Mouse (Mus musculus) MEL (cell line): ENCODE measurements at regions not wholly inside any gene's neighbourhood (a gene's known extent, or its start where the extent isn't known, plus 50 kb on each side); places are given as distances from the start of the nearest gene placed in this dataset.

Source experiments
- DNase-seq: peaks from one replicate; pipeline ENCODE4 v3.0.0; 2011; ENCODE audit warnings: low read depth, low spot score
- H3K27ac ChIP-seq: 2 replicates; pipeline ENCODE4 v1.5.1; 2012; ENCODE audit warnings: low read depth, mild to moderate bottlenecking, control low read depth, low read length, moderate library complexity; ENCODE audit not compliant: control insufficient read depth
- H3K27me3 ChIP-seq, 2 experiments: fragments of 150-350 bp in 1 of 2; sonication (generic) in 1 of 2; 2 replicates each; pipeline ENCODE4 v1.6.1; 2012; ENCODE audit warnings: low read length in 2 of 2, mild to moderate bottlenecking in 2 of 2, improper control_type of control experiment in 1 of 2, moderate library complexity in 1 of 2; ENCODE audit not compliant: insufficient read depth in 2 of 2, control insufficient read depth in 1 of 2
- H3K36me3 ChIP-seq, 2 experiments: 2 replicates each; pipeline ENCODE4 v1.6.1; 2012 to 2014; ENCODE audit warnings: low read length in 2 of 2, improper control_type of control experiment in 1 of 2, inconsistent platforms in 1 of 2, mild to moderate bottlenecking in 1 of 2; ENCODE audit not compliant: insufficient read depth in 2 of 2, control insufficient read depth in 1 of 2
- H3K4me1 ChIP-seq, 2 experiments: fragments of 150-350 bp in 1 of 2; sonication (generic) in 1 of 2; 2 replicates each; pipeline ENCODE4 v1.6.1; 2012; ENCODE audit warnings: low read length in 2 of 2, improper control_type of control experiment in 1 of 2, mild to moderate bottlenecking in 1 of 2; ENCODE audit not compliant: insufficient read depth in 2 of 2, control insufficient read depth in 1 of 2
- H3K4me3 ChIP-seq, 2 experiments: fragments of 150-350 bp in 1 of 2; sonication (generic) in 1 of 2; 2 replicates each; pipeline ENCODE4 v1.5.1; 2012; ENCODE audit warnings: low read depth in 2 of 2, low read length in 2 of 2, mild to moderate bottlenecking in 2 of 2, moderate library complexity in 2 of 2, control low read depth in 1 of 2, improper control_type of control experiment in 1 of 2; ENCODE audit not compliant: control insufficient read depth in 1 of 2, insufficient read depth in 1 of 2
- H3K79me2 ChIP-seq: 2 replicates; pipeline ENCODE4 v1.6.1; 2012; ENCODE audit warnings: mild to moderate bottlenecking, low read length, moderate library complexity; ENCODE audit not compliant: control insufficient read depth, poor library complexity, insufficient read depth
- H3K9ac ChIP-seq: 2 replicates; pipeline ENCODE4 v1.6.1; 2012; ENCODE audit warnings: low read depth, mild to moderate bottlenecking, control low read depth, low read length, moderate library complexity; ENCODE audit not compliant: control insufficient read depth, poor library complexity, severe bottlenecking
- H3K9me3 ChIP-seq: fragments of 150-350 bp; sonication (generic); replicated peaks from 2 replicates; pipeline ENCODE4 v1.6.1; 2012; ENCODE audit warnings: mild to moderate bottlenecking, low read length, improper control_type of control experiment, moderate library complexity; ENCODE audit not compliant: insufficient read depth
- CTCF ChIP-seq, 3 experiments: IDR thresholded peaks in 2 of 3; conservative IDR thresholded peaks in 1 of 3; 2 replicates each; pipeline ENCODE4 v1.5.1; 2011 to 2012; ENCODE audit warnings: low read length in 3 of 3, low read depth in 2 of 3, mild to moderate bottlenecking in 2 of 3, improper control_type of control experiment in 1 of 3, inconsistent platforms in 1 of 3, mixed read lengths in 1 of 3, moderate library complexity in 1 of 3; ENCODE audit not compliant: control insufficient read depth in 1 of 3, insufficient read depth in 1 of 3, poor library complexity in 1 of 3, severe bottlenecking in 1 of 3
- ETS1 ChIP-seq: IDR thresholded peaks from 2 replicates; pipeline ENCODE4 v1.6.1; 2012; ENCODE audit warnings: low read depth, mild to moderate bottlenecking, inconsistent platforms, low read length, improper control_type of control experiment, moderate library complexity
- GABPA ChIP-seq: IDR thresholded peaks from 2 replicates; pipeline ENCODE4 v1.6.1; 2012; ENCODE audit warnings: low read depth, mild to moderate bottlenecking, inconsistent platforms, low read length, improper control_type of control experiment, moderate library complexity
- KAT2A ChIP-seq: conservative IDR thresholded peaks from 2 replicates; pipeline ENCODE4 v1.6.1; 2012; ENCODE audit warnings: low read depth, low read length, improper control_type of control experiment, inconsistent platforms
- MAZ ChIP-seq: IDR thresholded peaks from 2 replicates; pipeline ENCODE4 v1.6.1; 2012; ENCODE audit warnings: low read depth, mild to moderate bottlenecking, inconsistent platforms, low read length, improper control_type of control experiment
- MEF2A ChIP-seq: IDR thresholded peaks from 2 replicates; pipeline ENCODE4 v1.6.1; 2014; ENCODE audit warnings: low read depth, mild to moderate bottlenecking, inconsistent platforms, low read length, improper control_type of control experiment; ENCODE audit not compliant: poor library complexity, insufficient replicate concordance, severe bottlenecking; ENCODE audit errors: extremely low read depth
- MXI1 ChIP-seq: IDR thresholded peaks from 2 replicates; pipeline ENCODE4 v1.6.1; 2011; ENCODE audit warnings: mild to moderate bottlenecking, low read depth, low read length, improper control_type of control experiment
- NELFE ChIP-seq: IDR thresholded peaks from 2 replicates; pipeline ENCODE4 v1.6.1; 2011; ENCODE audit warnings: low read depth, low read length, improper control_type of control experiment
- NRF1 ChIP-seq: IDR thresholded peaks from 2 replicates; pipeline ENCODE4 v1.6.1; 2014; ENCODE audit warnings: low read depth, mild to moderate bottlenecking, inconsistent platforms, low read length, improper control_type of control experiment, moderate library complexity; ENCODE audit not compliant: poor library complexity, insufficient read depth, severe bottlenecking
- POLR2A ChIP-seq, 2 experiments: IDR thresholded peaks; 2 replicates each; pipeline ENCODE4 v1.6.1; 2011 to 2012; ENCODE audit warnings: low read length in 2 of 2, mild to moderate bottlenecking in 2 of 2, control low read depth in 1 of 2, improper control_type of control experiment in 1 of 2, low read depth in 1 of 2, moderate library complexity in 1 of 2; ENCODE audit not compliant: control insufficient read depth in 1 of 2, insufficient read depth in 1 of 2, poor library complexity in 1 of 2
- POLR2AphosphoS2 ChIP-seq: IDR thresholded peaks from 2 replicates; pipeline ENCODE4 v1.6.1; 2011; ENCODE audit warnings: low read length, improper control_type of control experiment
- RAD21 ChIP-seq: IDR thresholded peaks from 2 replicates; pipeline ENCODE4 v1.6.1; 2011; ENCODE audit warnings: mild to moderate bottlenecking, low read depth, low read length, improper control_type of control experiment
- SMC3 ChIP-seq: IDR thresholded peaks from 2 replicates; pipeline ENCODE4 v1.6.1; 2011; ENCODE audit warnings: low read depth, low read length, improper control_type of control experiment
- TAL1 ChIP-seq: IDR thresholded peaks from 2 replicates; pipeline ENCODE4 v1.6.1; 2012; ENCODE audit warnings: mild to moderate bottlenecking, inconsistent platforms, low read length, moderate library complexity, mixed read lengths
- USF2 ChIP-seq, 2 experiments: IDR thresholded peaks; 2 replicates each; pipeline ENCODE4 v1.6.1; 2011 to 2012; ENCODE audit warnings: improper control_type of control experiment in 2 of 2, low read length in 2 of 2, borderline replicate concordance in 1 of 2, inconsistent platforms in 1 of 2, low read depth in 1 of 2, mild to moderate bottlenecking in 1 of 2; ENCODE audit not compliant: insufficient read depth in 1 of 2
- ZC3H11A ChIP-seq: IDR thresholded peaks from 2 replicates; pipeline ENCODE4 v1.6.1; 2012; ENCODE audit warnings: low read depth, mild to moderate bottlenecking, inconsistent platforms, low read length, improper control_type of control experiment
- ZMIZ1 ChIP-seq: IDR thresholded peaks from 2 replicates; pipeline ENCODE4 v1.6.1; 2012; ENCODE audit warnings: low read depth, mild to moderate bottlenecking, inconsistent platforms, low read length, improper control_type of control experiment, moderate library complexity
- ZNF384 ChIP-seq: IDR thresholded peaks from 2 replicates; pipeline ENCODE4 v1.6.1; 2012; ENCODE audit warnings: low read depth, mild to moderate bottlenecking, inconsistent platforms, low read length, improper control_type of control experiment

- no peak overlapping the region for H3K27ac ChIP-seq
- H3K79me2 ChIP-seq, result no peaks in the 10 kb centered on the region
- H3K4me3 ChIP-seq, result no peak overlapping the region
- TF ChIP-seq SMC3, result no peak
- TF ChIP-seq USF2 (IDR thresholded peaks at IDR 0.05; ENCODE audit: borderline replicate concordance in 1 of 2, insufficient read depth in 1 of 2, low read depth in 1 of 2, low read length in 2 of 2), result no peak
- no peak for TF ChIP-seq NELFE
- no peak for TF ChIP-seq MEF2A
- TF ChIP-seq TAL1, result no peak
- no peak for TF ChIP-seq POLR2AphosphoS2
- no peak for TF ChIP-seq MAZ
- TF ChIP-seq NRF1, result no peak
- no peak for TF ChIP-seq ZMIZ1
- no peak for TF ChIP-seq MXI1
- TF ChIP-seq ETS1, result no peak
- no peak for TF ChIP-seq POLR2A (IDR thresholded peaks at IDR 0.05; ENCODE audit: control insufficient read depth in 1 of 2, insufficient read depth in 1 of 2, low read depth in 1 of 2, low read length in 2 of 2, poor library complexity in 1 of 2)
- no peaks in the 10 kb centered on the region for H3K36me3 ChIP-seq
- no peak for DNase-seq
- H3K27me3 ChIP-seq, result no peaks in the 10 kb centered on the region
- H3K9ac ChIP-seq, result no peak overlapping the region
- no peaks in the 10 kb centered on the region for H3K9me3 ChIP-seq
- H3K4me1 ChIP-seq, result no peaks in the 10 kb centered on the region
Observed at GRCm38 (mm10) chrX:110700442-110700841, 113.6 kb upstream of the Pou3f4 start.

- H3K36me3 ChIP-seq, result peaks cover 0 to 3% of the 10 kb centered on the region in 2 experiments; a peak in 2 of 4 replicates
- no peaks in the 10 kb centered on the region for H3K27me3 ChIP-seq
- no peaks in the 10 kb centered on the region for H3K9me3 ChIP-seq
- TF ChIP-seq KAT2A, result no peak
- TF ChIP-seq RAD21, result peak; percentile 72
- TF ChIP-seq ZC3H11A, result peak; percentile 43
- no peak for TF ChIP-seq ZMIZ1
- TF ChIP-seq SMC3, result peak; percentile 55
- TF ChIP-seq ZNF384, result peak; percentile 64
- no peak for TF ChIP-seq GABPA
- peak in 1 of 3 experiments; percentile 52; a peak in 2 of 6 replicates for TF ChIP-seq CTCF (IDR thresholded peaks at IDR 0.05 in 2 of 3, conservative IDR thresholded peaks at IDR 0.05 in 1 of 3; ENCODE audit: control insufficient read depth in 1 of 3, insufficient read depth in 1 of 3, low read depth in 2 of 3, low read length in 3 of 3, poor library complexity in 1 of 3, severe bottlenecking in 1 of 3)
- TF ChIP-seq MAZ, result no peak
- peak; percentile 47 for DNase-seq
- no peaks in the 10 kb centered on the region for H3K79me2 ChIP-seq
- H3K27ac ChIP-seq, result no peak overlapping the region
- no peak overlapping the region for H3K4me3 ChIP-seq
- H3K4me1 ChIP-seq, result no peaks in the 10 kb centered on the region
- H3K9ac ChIP-seq, result no peak overlapping the region
Observed at GRCm38 (mm10) chrX:110714137-110714536, 99.9 kb upstream of the Pou3f4 start.
